Mouse (Mus musculus) layer of hippocampus, postnatal 36 days (tissue): ENCODE data around the gene Acp7. TPM values are rescaled to one million over a fixed set of nuclear protein-coding genes. Genes with fewer than 3 reads are reported as not detected.

ENCODE experiments used
- DNase-seq, 2 experiments: peaks; one replicate each; pipeline ENCODE4 v3.0.0; 2022
- microRNA-seq, 2 experiments: library from miRNA; unstranded; fragments of <30 nt; microRNA quantifications; one replicate each; pipeline ENCODE4 v1.2.0; 2021
- total RNA-seq, 2 experiments: library from RNA; stranded (reverse); gene quantifications; 2 replicates each; pipeline ENCODE4 v1.2.3; 2021

The Acp7 gene
- total RNA-seq, 2 experiments from 2014 or later = 1.2 to 1.7 TPM

DNA sequence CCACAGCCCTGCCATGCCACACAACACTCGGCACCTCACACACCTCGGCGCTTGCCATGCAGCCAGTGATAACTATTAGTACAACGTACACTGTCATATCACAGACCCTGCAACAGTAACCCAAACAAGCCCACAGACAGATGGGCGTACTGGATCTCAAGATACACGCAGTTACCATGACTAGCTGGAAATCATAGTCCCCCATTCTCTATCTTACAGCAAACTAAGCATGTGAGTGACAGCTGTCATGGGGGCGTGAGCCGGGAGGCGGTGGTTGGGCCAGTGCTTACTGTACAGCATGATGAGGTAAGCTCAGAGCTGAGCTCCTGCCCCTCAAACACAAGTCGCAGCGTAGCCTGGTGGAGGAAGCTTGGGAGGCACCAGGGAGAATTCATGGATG is 55.5 kb downstream of the Acp7 start:
- DNase-seq = peak; percentile 74 to 79

DNA sequence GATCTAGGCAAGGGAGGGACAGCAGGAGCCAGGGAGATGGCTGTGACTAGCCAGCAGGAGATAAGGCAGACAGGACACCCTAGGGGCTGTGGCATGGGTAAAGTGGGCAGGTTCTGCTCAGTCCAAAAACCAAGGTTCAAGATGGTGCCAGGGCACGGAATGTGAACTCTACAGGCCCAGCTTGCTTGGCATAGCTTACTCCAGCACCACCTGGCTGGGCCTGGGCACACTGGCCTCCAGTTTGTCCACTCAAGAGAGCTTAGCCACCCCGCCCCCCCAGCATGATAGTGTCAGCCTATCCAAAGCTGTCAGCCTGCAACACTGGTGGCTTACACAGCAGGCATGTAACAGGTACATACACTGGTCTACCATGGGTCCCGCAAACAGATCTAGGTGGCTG is 57.9 kb downstream of the Acp7 start:
- DNase-seq = no peak

DNA sequence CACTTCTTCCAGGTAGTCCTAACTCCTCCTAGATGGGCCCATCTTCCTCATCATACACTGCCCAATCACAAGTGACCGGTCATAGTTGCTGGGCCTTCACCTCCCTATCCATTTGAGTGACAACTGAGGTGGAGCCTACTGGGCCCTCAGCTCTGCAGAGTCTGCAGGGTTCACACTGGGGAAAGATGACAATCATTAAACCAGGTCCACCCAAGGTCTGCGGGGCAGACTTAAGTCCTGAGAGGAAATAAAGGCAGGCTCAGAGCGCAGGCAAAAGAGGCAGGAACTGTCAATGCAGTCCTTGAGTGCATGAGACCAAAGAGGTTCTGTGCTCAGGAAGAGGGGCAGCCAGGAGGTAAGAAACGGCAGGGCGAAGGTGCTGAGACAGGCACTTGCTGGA is 58.4 kb downstream of the Acp7 start:
- DNase-seq = no peak

DNA sequence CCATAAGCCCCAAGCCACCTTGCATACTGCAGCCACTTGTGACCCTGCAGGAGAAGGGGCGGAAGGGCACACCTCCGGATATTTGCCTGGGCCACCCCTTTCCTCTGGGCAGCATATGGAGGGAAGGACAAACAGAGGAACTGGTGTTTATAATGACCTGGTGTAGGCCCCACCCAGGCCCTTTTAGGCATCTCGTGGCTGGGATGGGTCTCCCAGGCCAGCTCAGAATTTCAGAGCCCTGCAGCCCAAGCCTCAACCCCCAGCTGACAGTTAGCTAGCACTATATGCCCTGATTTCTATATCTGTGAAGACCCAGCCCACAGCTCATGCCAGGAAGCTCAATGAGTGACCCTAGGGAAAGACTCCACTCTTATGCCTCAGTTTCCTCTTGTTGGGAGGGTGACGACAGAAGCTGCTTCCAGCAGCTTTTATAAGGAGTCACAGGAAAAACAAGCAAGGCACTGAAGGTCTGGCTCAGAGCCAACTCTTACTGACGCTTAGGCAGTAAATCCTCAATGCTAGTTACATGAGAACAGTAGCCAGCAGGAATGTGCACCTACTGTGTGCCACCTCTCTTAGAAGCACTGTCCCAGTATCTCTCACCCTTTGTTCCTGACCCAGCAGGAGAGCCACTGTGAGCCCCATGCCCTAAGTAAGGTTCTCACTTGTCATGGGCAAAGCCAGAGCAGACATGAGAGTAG is 60.0 kb downstream of the Acp7 start:
- no peak for DNase-seq

DNA sequence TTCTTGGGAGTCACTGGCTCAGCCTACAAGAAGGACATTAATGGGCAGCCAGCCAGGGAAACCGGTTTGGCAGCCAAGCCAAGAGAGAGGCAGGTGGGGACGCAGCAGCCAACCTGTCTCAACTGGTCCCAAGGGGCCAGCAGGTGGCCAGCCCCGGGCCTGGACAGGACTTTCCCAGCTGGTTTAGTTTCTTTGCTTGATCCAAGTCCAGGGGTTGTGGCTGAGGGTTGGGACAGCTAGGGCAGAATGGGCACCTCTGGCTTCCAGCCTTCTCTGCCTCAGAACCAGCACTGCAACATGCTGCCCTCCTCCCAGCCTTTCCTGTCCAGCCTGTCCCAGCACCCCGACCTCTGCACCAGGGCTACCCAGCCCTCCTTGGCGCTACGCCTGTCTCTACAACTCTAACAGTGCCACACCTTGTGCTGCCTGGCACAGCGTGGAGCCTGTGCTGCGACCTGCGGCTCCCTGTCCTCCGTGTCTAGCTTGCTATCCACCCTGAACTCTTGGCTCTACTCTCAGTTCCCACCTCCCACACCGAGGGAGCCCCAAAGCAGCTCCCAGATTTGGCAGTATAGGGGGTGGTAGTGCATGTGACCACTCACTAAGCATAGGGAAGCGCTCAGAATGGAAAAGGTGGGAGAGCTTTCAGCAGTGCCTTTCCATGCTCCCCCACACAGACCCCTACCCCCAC is 60.7 kb downstream of the Acp7 start:
- no peak for DNase-seq

DNA sequence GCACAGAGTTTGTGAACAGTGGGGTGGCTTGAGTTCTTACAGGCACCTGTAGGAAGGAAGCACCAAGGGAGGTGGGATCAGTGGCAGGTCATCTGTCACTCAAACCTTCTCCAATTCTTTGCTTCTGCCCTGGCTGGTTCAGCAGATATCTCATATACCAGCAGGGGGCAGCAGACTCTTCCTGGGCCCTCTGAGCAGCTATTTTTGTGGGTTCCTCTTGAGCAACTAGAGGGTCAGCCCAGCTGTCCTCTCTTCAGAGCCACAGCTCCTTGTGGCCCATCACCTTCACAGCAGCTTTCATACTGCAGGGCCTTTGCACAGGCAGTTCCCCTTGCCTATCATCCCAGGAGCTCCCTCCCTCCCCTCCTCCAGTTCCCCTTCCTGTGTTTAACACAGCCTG is 62.9 kb downstream of the Acp7 start:
- DNase-seq = peak; percentile 62

DNA sequence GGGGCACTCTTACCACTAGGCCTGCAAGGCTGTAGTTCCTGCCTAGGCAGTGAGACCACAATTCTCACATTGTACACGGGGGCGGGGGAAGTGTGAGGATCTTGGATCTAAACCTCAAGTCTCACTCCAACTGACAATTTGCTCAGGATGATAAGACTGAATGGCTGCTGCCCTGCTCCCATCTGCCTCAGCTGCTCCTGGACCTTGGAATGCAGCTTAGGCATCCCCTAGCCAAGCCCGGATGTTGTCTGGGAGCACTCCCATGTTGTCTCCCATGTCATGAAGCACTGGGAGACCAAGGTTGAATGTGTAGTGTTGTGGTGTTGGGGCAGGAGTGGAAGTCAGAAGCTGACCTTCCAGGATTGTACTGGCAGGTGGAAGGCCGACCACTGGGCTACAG is 63.6 kb downstream of the Acp7 start:
- DNase-seq = no peak

DNA sequence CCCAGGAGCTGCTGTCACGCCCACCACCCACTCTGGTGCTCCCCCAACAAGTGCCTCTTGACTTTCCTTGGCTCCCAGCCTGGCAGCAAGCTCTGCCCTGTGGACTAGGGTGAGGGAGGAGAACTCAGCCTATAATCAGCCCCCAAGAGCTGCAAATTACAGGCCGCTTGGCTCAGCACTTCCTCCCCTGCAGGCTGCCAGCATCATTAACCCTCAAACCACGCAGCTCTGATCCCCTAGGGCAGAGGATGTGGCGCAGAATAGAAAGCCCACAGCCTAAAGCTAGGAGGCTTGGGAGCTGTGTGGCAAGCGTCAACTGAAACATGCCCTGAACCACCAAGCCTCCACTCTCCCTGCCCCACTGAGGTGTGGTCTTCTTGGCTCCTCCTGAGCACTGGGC is 65.7 kb downstream of the Acp7 start:
- no peak for DNase-seq

DNA sequence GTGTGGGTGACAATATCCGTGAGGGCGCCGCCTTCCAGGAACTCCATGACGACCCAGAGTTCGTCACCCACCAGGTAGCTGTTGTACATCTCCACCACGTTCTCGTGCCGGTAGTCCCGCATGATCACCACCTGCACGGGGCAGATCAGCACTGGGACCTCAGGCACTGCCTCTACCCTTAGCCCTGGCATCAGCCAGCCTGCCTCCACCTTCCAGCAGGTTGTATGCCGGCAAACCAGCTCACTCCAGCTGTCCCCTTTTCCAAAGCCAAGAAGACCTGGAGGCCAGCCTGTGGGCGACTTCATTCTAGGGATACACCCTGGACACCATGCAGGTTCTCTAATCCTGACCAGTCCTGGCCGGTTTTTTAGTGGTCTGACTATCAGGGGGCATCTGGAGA is 68.2 kb downstream of the Acp7 start:
- no peak for DNase-seq

DNA sequence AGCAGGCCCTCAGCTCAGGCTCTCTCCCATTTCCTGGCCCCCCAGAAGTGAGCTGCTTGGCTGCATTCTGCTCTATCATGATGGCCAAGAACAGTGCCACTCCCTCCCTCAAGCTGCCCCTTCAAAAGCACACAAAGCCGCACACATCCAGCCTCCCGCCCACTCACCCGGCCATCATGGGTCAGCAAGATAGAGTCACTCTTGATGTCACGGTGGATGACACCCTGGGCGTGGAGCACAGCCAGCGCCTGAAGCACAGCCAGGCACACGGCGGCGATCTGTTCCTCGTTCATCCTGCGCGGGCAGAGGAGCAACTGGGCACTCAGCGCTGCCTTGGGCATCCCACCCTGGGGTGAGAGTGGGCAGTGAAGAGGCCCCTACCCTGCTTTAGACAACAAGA is 68.8 kb downstream of the Acp7 start:
- peak in 1 of 2 experiments; percentile 1 for DNase-seq

DNA sequence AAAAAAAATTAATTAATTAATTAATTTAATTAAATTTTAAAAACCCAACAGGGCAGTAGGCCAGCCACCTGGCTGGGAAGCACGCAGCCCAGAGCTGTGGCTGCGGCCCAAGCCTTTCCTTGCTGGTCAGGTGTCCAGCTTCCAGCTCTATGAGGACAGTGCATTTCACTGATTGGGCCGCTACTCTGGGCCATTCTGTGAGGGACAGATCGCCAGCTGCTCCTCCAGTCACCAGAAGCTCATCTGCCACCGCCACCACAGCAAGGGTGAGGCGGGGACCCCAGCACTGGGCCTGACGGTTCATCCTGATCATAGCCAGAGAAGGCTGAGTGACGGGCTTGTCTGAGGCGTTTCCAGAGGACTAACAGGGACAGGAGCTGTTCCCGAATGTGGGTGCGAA is 69.2 kb downstream of the Acp7 start:
- peak in 1 of 2 experiments; percentile 1 for DNase-seq

DNA sequence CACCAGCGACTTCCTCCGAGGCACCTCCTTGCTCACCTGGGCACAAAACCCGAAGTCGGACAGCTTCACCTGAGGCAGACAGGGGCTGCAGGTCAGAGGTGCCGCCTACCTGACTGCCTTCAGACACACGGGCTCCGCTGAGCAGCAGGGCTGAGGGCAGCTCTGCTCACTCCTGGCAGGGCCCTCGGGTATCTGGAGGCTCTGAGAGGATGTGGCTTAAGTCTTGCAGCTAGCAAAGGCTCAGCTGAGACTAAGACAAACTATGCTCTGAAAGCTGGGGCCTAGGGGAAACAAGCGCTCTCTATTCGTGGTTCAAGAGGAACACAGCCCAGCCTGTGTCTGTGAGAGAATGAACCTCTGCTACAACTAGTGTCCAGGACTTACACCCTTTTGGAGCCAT is 70.3 kb downstream of the Acp7 start:
- DNase-seq = peak in 1 of 2 experiments; percentile 6

DNA sequence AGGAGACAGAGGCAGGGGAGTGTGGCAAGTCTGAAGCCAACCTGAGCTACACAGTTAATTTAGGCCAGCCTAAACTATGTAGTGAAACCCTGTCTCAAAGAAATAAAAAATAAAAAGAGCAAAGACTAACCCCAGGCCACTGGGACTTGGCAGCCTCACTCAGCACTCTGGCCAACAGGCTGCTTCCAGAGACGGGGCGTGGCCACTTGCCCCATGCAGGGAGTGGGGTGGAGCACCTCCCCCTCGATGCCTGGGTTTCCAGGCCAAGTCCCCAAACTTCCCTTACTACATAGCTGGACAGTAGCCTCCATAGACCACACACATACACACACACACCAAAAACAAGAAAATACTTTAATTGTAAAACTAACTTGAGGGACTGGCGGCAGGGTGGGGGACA is 72.6 kb downstream of the Acp7 start:
- DNase-seq = peak in 1 of 2 experiments; percentile 8

DNA sequence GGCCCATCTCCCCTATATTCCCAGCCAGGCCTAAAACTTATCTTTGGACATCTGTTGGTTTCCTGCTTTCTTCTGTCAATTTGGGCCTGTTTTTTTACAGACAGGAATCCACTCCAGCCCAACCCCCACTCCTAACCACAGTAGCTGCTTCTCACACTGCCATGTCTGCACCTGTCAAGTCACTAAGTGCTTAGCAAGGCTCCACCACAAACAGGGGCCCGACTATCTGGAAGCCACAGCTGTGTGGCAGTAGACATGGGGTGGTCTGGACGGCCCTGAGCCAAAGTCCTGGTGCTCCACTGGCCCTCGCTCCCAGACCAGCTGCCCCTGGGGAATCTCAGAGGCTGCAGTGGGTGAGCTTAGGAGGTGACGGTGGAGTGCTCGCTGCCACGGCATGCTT is 73.4 kb downstream of the Acp7 start:
- DNase-seq = no peak

Small RNA genes lying within 50 kb of the gene (microRNA-seq; reads per million reads assigned to microRNA genes)
- gene Mir7049 = 0.63 to 2.1 reads per million in 2 experiments

Other genes starting within 250 kb of the Acp7 start
- gene Med29, start 238.6 kb downstream of the Acp7 start, total RNA-seq = 10 to 100 TPM; 18.3 to 19.6 TPM
- gene Paf1, start 238.4 kb downstream of the Acp7 start, total RNA-seq = 10 to 100 TPM; 68.9 to 70.1 TPM
- gene Gmfg, start 193.9 kb downstream of the Acp7 start, total RNA-seq = 1 to 10 TPM; 1.2 to 2.0 TPM
- gene Lrfn1, start 179.4 kb downstream of the Acp7 start, total RNA-seq = 10 to 100 TPM; 64.3 to 72.3 TPM
- not detected for gene Ifnl2, start 120.9 kb downstream of the Acp7 start, total RNA-seq
- not detected for gene Ifnl3, start 108.5 kb downstream of the Acp7 start, total RNA-seq
- gene Sycn, start 90.4 kb downstream of the Acp7 start, total RNA-seq = not detected
- under 1 TPM; 0.48 to 0.52 TPM for gene Nccrp1, start 84.1 kb downstream of the Acp7 start, total RNA-seq
- gene Samd4b, start 33.2 kb downstream of the Acp7 start, total RNA-seq = 10 to 100 TPM; 66.4 to 79.4 TPM
- 10 to 100 TPM; 15.1 to 15.8 TPM for gene Pak4, start 33.1 kb downstream of the Acp7 start, total RNA-seq
- gene Fbxo27, start 61.5 kb upstream of the Acp7 start, total RNA-seq = 10 to 100 TPM; 16.8 to 20.1 TPM
- gene Fbxo17, start 85.5 kb upstream of the Acp7 start, total RNA-seq = 1 to 10 TPM in 1 of 2 experiments, under 1 TPM in 1; 0.92 to 1.3 TPM
- 10 to 100 TPM; 55.7 to 56.6 TPM for gene Mrps12, start 110.5 kb upstream of the Acp7 start, total RNA-seq
- gene Sars2, start 110.7 kb upstream of the Acp7 start, total RNA-seq = 10 to 100 TPM in 1 of 2 experiments, 1 to 10 TPM in 1; 9.9 to 11.6 TPM
- under 1 TPM; 0.38 to 0.45 TPM for gene Ccer2, start 124.8 kb upstream of the Acp7 start, total RNA-seq
- gene Sirt2, start 135.4 kb upstream of the Acp7 start, total RNA-seq = 100 to 1,000 TPM; 156 to 162 TPM
- gene Nfkbib, start 136.2 kb upstream of the Acp7 start, total RNA-seq = 10 to 100 TPM; 25.3 to 29.2 TPM
- 1 to 10 TPM; 2.5 TPM for gene Rinl, start 157.6 kb upstream of the Acp7 start, total RNA-seq
- 100 to 1,000 TPM; 417 to 431 TPM for gene Hnrnpl, start 177.2 kb upstream of the Acp7 start, total RNA-seq
- gene Ech1, start 193.9 kb upstream of the Acp7 start, total RNA-seq = 10 to 100 TPM; 60.8 to 61.8 TPM
- gene Lgals4, start 202.5 kb upstream of the Acp7 start, total RNA-seq = 1 to 10 TPM; 3.6 to 6.1 TPM
- not detected for gene Lgals7, start 232.5 kb upstream of the Acp7 start, total RNA-seq